11 mouse cellular contexts compared by ENCODE assay signal in genomic region chr2:145865344-145865743, GRCm38 (mm10).
"Had no signal": no experiment of that assay in that cellular context is flagged by ENCODE, and none has a peak within 500 bp of the region (broad histone marks: within the 10 kb centered on the region; RNA-seq: fewer than 3 reads in every experiment).

No protein-coding gene starts in this region.

- ATAC-seq: midbrain, embryonic 15.5 days had no signal

- DNase-seq: kidney, postnatal 14 days; lung, embryonic 14.5 days; lung, postnatal 10 days; thymus, adult 18-20 months; thymus, postnatal 14 days had no signal

- H3K4me3 ChIP-seq: kidney, embryonic 15.5 days; limb, embryonic 15.5 days; liver, embryonic 15.5 days; midbrain, embryonic 15.5 days; neural tube, embryonic 12.5 days had no signal

- H3K4me2 ChIP-seq: kidney, embryonic 15.5 days; limb, embryonic 15.5 days; liver, embryonic 15.5 days; lung, embryonic 14.5 days; midbrain, embryonic 11.5 days; midbrain, embryonic 15.5 days; neural tube, embryonic 12.5 days had no signal

- H3K9ac ChIP-seq: kidney, embryonic 15.5 days; limb, embryonic 15.5 days; liver, embryonic 15.5 days; lung, embryonic 14.5 days; midbrain, embryonic 15.5 days; neural tube, embryonic 12.5 days had no signal

- H3K36me3 ChIP-seq: liver, embryonic 15.5 days; midbrain, embryonic 15.5 days; neural tube, embryonic 12.5 days had no signal

- H3K9me3 ChIP-seq: kidney, embryonic 15.5 days; limb, embryonic 15.5 days; liver, embryonic 15.5 days; midbrain, embryonic 15.5 days; neural tube, embryonic 12.5 days had no signal

- H3K27me3 ChIP-seq: kidney, embryonic 15.5 days; limb, embryonic 15.5 days; liver, embryonic 15.5 days; midbrain, embryonic 15.5 days; neural tube, embryonic 12.5 days had no signal

- H3K4me1 ChIP-seq: liver, embryonic 15.5 days had no signal

- H3K27ac ChIP-seq: kidney, embryonic 15.5 days; limb, embryonic 15.5 days; liver, embryonic 15.5 days; midbrain, embryonic 15.5 days; neural tube, embryonic 12.5 days had no signal
